Mouse (Mus musculus) bone marrow, adult 2 months (tissue): Measurements from ENCODE around the gene Sec24b. TPM values are rescaled to one million over a fixed set of nuclear protein-coding genes. Genes with fewer than 3 reads are reported as not detected.

Experiments
- H3K27ac ChIP-seq: fragments of 200-500 bp; 2 replicates; pipeline ENCODE4 v1.5.1; 2012; ENCODE audit warnings: low read depth, mild to moderate bottlenecking, control low read depth, inconsistent platforms, low read length; ENCODE audit not compliant: control insufficient read depth, poor library complexity, insufficient read depth
- H3K4me1 ChIP-seq: fragments of 200-500 bp; 2 replicates; pipeline ENCODE4 v1.6.1; 2011; ENCODE audit warnings: low read length; ENCODE audit not compliant: control insufficient read depth, insufficient read depth
- H3K4me3 ChIP-seq: fragments of 200-500 bp; replicated peaks from 2 replicates; pipeline ENCODE3; 2011; ENCODE audit warnings: mild to moderate bottlenecking, low read depth, low read length, control low read depth; ENCODE audit not compliant: control insufficient read depth
- CTCF ChIP-seq: fragments of 200-500 bp; IDR thresholded peaks from 2 replicates; pipeline ENCODE4 v1.5.1; 2011; ENCODE audit warnings: low read length, control low read depth; ENCODE audit not compliant: control insufficient read depth, insufficient read depth
- POLR2A ChIP-seq: fragments of 200-500 bp; IDR thresholded peaks from 2 replicates; pipeline ENCODE4 v1.6.1; 2011; ENCODE audit warnings: low read depth, mild to moderate bottlenecking, control low read depth, low read length, borderline replicate concordance; ENCODE audit not compliant: control insufficient read depth
- WGBS: fragments of 180-500 bp; shearing (Covaris S2); methylation state at CpG from one replicate; pipeline ENCODE4 v1.1.7; 2018; 5-methylcytosine and 5-hydroxymethylcytosine counted together
- polyA plus RNA-seq: library from polyadenylated mRNA; stranded (reverse); fragments of >200 nt; gene quantifications from 2 replicates; pipeline ENCODE4 v1.2.4, GENCODE M21; 2011; ENCODE audit warnings: low replicate concordance; ENCODE audit not compliant: missing spikeins, insufficient read depth, insufficient read length

The Sec24b gene
- polyA plus RNA-seq, 1 experiment, result 46.9 TPM

DNA sequence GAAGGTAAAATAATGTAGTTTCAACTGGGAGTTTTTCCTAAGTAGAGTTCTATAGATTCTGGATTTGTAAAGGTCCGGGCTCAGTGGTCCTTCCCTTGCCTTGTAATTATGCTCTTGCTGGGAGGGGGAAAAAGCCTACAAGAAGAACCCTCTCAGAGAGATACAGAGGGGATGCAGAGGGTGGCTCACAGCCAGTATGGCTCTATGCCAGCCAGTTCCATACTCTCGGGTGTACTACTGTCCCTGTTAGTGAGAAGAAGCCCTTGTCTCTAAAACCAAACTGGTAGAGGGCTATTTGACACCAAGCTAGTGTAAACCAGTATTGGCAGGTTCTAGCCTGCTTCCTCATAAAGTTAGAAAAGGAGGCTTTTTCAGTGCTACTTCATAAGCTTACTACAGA lies 22.0 kb upstream of the Sec24b start:
- Histone ChIP-seq H3K4me3 (no peak overlapping the region), H3K27ac (no peak overlapping the region), H3K4me1 (no peaks in the 10 kb centered on the region)
- no peak for TF ChIP-seq CTCF
- TF ChIP-seq POLR2A, result no peak
- WGBS, result 45% methylated on average over 2 of the region's 2 CpGs

DNA sequence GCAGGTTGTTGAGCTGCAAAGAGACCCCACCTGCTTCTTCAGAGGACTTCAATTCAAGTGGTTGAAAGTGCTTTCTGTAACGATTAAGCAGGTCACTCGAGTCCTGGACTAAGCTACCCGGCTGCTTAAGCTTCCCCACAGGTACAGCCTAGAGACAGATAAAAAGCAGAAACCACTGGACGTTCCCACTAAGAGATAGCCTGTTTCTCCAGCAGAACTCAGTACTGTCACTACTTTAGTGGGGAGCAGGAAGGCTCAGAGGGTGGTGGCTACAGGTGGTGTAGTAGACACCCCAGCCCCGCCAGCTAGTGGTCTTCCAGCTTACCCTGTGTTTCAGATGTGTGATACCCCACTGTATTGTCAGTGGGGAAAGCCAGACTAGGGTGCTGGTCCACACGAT lies 19.3 kb upstream of the Sec24b start:
- TF ChIP-seq CTCF, result no peak
- no peak for TF ChIP-seq POLR2A
- WGBS, result 63% methylated on average over 6 of the region's 6 CpGs
- no peak overlapping the region for H3K27ac ChIP-seq
- H3K4me1 ChIP-seq, result no peaks in the 10 kb centered on the region
- no peak overlapping the region for H3K4me3 ChIP-seq

DNA sequence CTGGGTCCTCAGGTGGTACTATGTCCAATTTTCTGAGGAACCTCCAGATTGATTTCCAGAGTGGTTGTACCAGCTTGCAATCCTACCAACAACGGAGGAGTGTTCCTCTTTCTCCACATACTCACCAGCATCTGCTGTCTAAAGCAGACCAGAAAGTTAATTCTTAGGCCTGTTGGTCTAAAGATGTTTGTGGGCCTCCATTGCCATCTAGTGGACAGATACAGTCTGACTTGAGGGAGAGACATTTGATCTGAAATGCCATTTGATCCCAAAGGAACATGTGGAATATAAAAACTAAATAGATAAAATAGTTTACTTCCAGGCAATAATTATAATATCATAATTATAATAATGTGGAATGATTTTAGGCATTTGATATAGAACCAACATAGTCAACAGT lies 18.4 kb upstream of the Sec24b start:
- WGBS, result 0% methylated on average over 1 of the region's 1 CpGs
- Histone ChIP-seq H3K4me3 (no peak overlapping the region), H3K4me1 (no peaks in the 10 kb centered on the region), H3K27ac (no peak overlapping the region)
- no peak for TF ChIP-seq POLR2A
- peak; percentile 21; the same call in 1 of the 2 replicates for TF ChIP-seq CTCF

DNA sequence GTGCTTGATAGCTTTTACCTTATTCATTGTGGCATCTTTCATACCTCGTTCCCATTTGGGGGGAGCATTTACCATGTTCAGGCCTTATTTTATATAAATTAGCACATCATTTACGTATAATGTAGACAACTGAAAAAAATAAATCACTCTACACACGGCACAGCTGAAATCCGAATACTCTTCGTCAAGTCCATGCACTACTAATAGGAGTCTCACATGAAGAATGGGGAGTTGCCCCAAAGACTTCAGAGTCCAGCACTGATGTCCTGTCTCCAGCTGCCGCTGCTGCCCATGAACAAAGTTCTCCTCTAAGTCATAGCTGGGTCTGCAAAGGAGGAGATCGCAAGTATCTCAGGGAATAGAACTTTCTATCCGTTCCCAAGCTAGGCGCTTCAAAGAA lies 15.9 kb upstream of the Sec24b start:
- Histone ChIP-seq H3K27ac (no peak overlapping the region), H3K4me1 (no peaks in the 10 kb centered on the region), H3K4me3 (no peak overlapping the region)
- WGBS, result 85% methylated on average over 9 of the region's 9 CpGs
- TF ChIP-seq POLR2A (no peak), CTCF (no peak)

DNA sequence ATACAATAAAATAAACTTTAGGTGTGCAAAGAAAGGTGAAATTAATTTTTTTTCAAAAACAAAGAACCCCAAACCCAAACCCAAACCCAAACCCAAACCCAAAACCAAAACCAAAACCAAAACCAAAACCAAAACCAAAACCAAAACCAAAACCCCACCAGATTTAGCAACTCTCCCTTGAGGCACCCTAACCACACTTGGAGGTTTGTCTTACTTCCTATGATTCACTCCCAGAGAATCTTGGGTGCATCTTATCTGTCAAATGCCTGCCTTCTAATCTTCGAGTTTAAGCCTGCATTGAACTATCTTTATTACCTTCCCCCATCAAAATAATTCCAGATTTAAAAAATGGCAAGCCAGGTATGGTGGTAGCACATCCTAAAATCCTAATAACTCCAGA lies 14.4 kb upstream of the Sec24b start:
- H3K4me1 ChIP-seq, result no peaks in the 10 kb centered on the region
- H3K4me3 ChIP-seq, result no peak overlapping the region
- TF ChIP-seq CTCF, result no peak
- TF ChIP-seq POLR2A, result no peak
- H3K27ac ChIP-seq, result no peak overlapping the region
- WGBS, result 20% methylated on average over 1 of the region's 1 CpGs

DNA sequence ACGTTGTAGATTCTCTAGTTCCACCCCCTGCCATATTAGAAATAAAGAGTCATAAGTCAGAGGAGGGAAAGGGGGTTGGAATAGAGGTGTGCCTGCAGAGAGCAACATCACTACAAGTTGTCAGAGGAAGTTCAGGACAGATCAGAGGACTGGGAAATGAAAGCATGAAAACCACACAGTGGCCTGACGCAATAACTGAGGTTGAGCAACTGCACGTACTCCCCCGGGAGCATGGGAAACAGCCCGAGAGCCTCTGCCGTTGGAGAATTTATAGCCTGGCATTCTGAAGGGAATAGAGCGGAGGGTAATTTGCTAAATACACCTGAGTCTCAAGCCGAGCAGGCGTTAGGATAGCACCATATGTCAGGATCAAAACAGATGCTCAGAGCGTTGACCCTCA lies 11.7 kb upstream of the Sec24b start:
- Histone ChIP-seq H3K4me1 (no peaks in the 10 kb centered on the region), H3K4me3 (peak overlapping the region; percentile 14)

DNA sequence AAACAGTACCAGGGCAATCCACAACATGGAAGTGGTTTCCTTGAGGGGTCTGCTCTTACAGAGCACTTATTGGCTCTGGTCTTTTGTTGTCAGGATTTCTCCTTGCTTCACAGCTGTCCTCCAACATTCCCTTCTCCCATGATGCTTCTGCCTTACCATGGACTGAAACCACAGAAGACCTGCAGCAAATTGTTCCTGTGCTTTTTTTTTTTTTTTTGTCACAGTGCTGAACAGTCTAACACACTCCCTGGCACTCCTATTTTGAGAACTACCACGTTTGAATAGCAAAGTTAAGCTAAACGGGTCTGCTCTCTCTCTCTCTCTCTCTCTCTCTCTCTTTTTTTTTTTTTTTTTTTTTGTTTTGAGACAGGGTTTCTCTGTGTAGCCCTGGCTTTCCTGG lies 10.6 kb upstream of the Sec24b start:
- TF ChIP-seq POLR2A, result no peak
- no peak for TF ChIP-seq CTCF
- 44% methylated on average over 2 of the region's 2 CpGs for WGBS
- H3K4me1 ChIP-seq, result no peaks in the 10 kb centered on the region
- H3K27ac ChIP-seq, result no peak overlapping the region
- no peak overlapping the region for H3K4me3 ChIP-seq

More for the DNA sequence above, 11.7 kb upstream of the Sec24b start:
- H3K27ac ChIP-seq, result no peak overlapping the region; the same call in 1 of the 2 replicates
- no peak for TF ChIP-seq CTCF
- WGBS, result 6% methylated on average over 10 of the region's 10 CpGs

DNA sequence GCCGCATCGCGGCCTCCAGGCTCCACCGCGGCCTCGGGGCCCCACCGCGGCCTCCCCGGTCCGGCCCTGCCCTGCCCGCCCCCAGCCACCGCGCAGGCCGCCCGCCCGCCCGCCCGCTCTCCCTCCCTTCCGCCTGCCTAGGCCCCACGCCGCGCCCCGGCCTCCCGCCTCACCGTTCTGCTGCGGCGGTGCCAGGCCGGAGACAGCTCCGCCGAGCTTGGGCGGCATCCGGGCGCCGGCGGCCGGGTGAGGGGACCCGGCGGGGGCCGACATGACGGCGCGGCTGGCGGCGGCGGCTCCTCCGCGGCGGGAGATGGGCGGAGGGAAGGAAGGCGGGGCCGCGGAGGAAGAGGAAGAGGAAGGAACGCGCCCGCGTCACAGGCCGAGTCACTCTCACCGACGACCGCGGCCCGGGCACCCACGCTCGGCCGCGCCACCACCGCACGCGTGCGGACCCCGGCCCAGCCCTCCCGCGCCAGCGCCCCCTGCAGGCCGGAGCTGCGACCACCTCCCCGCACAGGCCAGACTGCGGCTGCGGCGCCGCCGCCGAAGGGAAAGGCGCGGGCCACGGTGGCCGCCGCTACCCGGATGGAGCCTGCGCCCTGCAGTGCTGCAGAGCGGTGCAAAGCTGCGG lies 840 bp downstream of the Sec24b start:
- Histone ChIP-seq H3K4me3 (peak overlapping the region; percentile 92), H3K27ac (peak overlapping the region; percentile 92), H3K4me1 (peaks cover 2% of the 10 kb centered on the region)
- TF ChIP-seq CTCF, result peak; percentile 36; the same call in 1 of the 2 replicates
- TF ChIP-seq POLR2A, result peak; percentile 69; the same call in 1 of the 2 replicates
- WGBS, result 1% methylated on average over 82 of the region's 92 CpGs
